Mouse (Mus musculus) colon, adult 2 months (tissue): ENCODE data around the gene Myo18b. TPM values are rescaled to one million over a fixed set of nuclear protein-coding genes. Genes with fewer than 3 reads are reported as not detected.

ENCODE experiments used
- polyA plus RNA-seq: library from polyadenylated mRNA; depleted of rRNA; stranded (reverse); fragments of >200 nt; gene quantifications from 2 replicates; pipeline ENCODE4 v1.2.3, GENCODE M21; 2012; rRNA removed

The Myo18b gene
- polyA plus RNA-seq, result 0.79 and 0.90 TPM in 2 replicates

GRCm38 (mm10) chr5:112895674-112896654 is at the start of gene Myo18b:
TSS of gene Myo18b (minus strand) at chr5:112896362.

Other genes starting within 250 kb of the Myo18b start
- gene Grk3, start 119.4 kb upstream of the Myo18b start, polyA plus RNA-seq, result 5.9 and 6.4 TPM in 2 replicates
- not detected in 2 replicates for gene Crybb2, start 173.8 kb upstream of the Myo18b start, polyA plus RNA-seq
- gene Crybb3, start 185.2 kb upstream of the Myo18b start, polyA plus RNA-seq, result 6.3 and 7.8 TPM in 2 replicates